Mouse (Mus musculus) stomach, adult 2 months (tissue): ENCODE measurements around the gene Nup188. TPM values are rescaled to one million over a fixed set of nuclear protein-coding genes. Genes with fewer than 3 reads are reported as not detected.

Experiments used
- polyA plus RNA-seq: library from polyadenylated mRNA; depleted of rRNA; stranded (reverse); fragments of >200 nt; gene quantifications from 2 replicates; pipeline ENCODE4 v1.2.3, GENCODE M21; 2012; rRNA removed

Gene Nup188
- 21.4 and 24.0 TPM in 2 replicates for polyA plus RNA-seq

GRCm38 (mm10) chr2:30286192-30287026 lies at the start of gene Nup188, which contains the start of gene Dolk:
Nup188 (plus strand) TSS chr2:30286397.
Dolk (minus strand) TSS chr2:30286334.

GRCm38 (mm10) chr2:30237199-30237880 lies 48.9 kb upstream of the Nup188 start, which contains the start of gene Lrrc8a:
Lrrc8a (plus strand) TSS chr2:30237715.

GRCm38 (mm10) chr2:30240267-30240666 lies 45.9 kb upstream of the Nup188 start, which contains the start of gene Gm28035:
Gm28035 (plus strand) TSS chr2:30240567.

GRCm38 (mm10) chr2:30265767-30266253 lies 20.4 kb upstream of the Nup188 start, which contains the start of gene Phyhd1:
Phyhd1 (plus strand) TSS chr2:30266203.

GRCm38 (mm10) chr2:30280743-30281142 lies 5.5 kb upstream of the Nup188 start, which contains the start of gene Gm28038:
Gm28038 (plus strand) TSS chr2:30281043.

GRCm38 (mm10) chr2:30358533-30359531 lies 72.6 kb downstream of the Nup188 start, which contains the start of gene Sh3glb2:
Sh3glb2 (minus strand) TSS chr2:30359337.

DNA sequence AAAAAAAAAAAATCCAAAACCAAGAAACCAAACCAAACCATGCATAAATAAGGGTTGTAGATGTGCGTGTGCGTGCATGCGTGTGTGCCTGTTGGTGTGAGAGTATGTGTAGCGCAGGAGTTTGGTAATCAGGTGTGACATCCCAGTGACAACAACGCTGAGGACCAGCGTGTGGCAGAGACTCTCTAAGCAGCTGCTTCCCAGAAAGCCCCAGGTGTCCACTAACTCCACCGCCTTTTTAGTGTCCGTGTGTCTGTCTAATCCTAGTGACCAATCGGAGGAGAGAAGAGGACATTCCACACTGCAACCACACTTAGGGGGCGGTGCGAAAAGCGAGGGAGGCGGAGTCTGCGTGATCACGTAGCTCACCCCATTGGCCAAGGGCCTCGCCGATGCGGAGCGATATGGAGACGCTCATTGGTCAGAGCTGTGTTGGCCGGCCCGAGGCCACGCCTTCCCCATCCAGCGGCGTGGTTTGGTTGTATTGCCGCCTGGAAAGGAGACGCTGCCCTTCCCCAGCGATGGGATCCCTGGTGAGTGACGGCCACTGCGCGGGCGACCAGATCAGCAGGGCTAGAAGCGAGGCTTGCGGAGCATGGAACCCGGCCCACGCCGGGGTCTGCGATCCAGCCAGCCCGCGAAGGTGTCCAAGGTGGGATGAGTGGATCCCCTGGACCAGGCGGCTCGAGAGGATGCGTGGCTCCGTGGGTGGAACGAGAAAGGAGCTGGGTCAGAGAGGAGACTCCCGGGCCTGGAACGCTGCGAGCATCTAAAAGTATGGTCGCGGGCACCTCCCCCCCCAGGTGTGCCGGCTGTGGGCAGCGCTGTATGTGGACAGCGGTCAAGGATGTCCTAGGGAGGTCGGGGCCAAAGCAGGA lies 77.8 kb downstream of the Nup188 start, which contains the start of gene Miga2:
TSS of gene Miga2 (plus strand) at position 461 of the 878 bp plus-strand sequence.

GRCm38 (mm10) chr2:30392114-30392576 lies 105.9 kb downstream of the Nup188 start, which contains the start of gene Dolpp1:
Dolpp1 (plus strand) TSS chr2:30392254.

Other genes starting within 250 kb of the Nup188 start
- gene Wdr34, start 237.5 kb upstream of the Nup188 start, polyA plus RNA-seq: 12.0 and 12.4 TPM in 2 replicates
- 23.9 and 29.4 TPM in 2 replicates for gene Set, start 229.0 kb upstream of the Nup188 start, polyA plus RNA-seq
- 6.8 and 7.1 TPM in 2 replicates for gene Pkn3, start 208.7 kb upstream of the Nup188 start, polyA plus RNA-seq
- gene Zdhhc12, start 192.7 kb upstream of the Nup188 start, polyA plus RNA-seq: 43.2 and 67.1 TPM in 2 replicates
- gene Zer1, start 161.8 kb upstream of the Nup188 start, polyA plus RNA-seq: 21.2 and 23.3 TPM in 2 replicates
- gene Tbc1d13, start 152.7 kb upstream of the Nup188 start, polyA plus RNA-seq: 26.8 and 32.1 TPM in 2 replicates
- 39.9 and 91.3 TPM in 2 replicates for gene Endog, start 114.9 kb upstream of the Nup188 start, polyA plus RNA-seq
- gene Spout1, start 107.9 kb upstream of the Nup188 start, polyA plus RNA-seq: 11.6 and 12.3 TPM in 2 replicates
- 55.2 and 57.8 TPM in 2 replicates for gene Kyat1, start 80.5 kb upstream of the Nup188 start, polyA plus RNA-seq
- gene Lrrc8a, start 48.7 kb upstream of the Nup188 start, polyA plus RNA-seq: 16.7 and 17.1 TPM in 2 replicates
- gene Gm28035, start 45.8 kb upstream of the Nup188 start, polyA plus RNA-seq: 0.39 and 0.74 TPM in 2 replicates
- gene Phyhd1, start 20.2 kb upstream of the Nup188 start, polyA plus RNA-seq: 9.1 and 10.5 TPM in 2 replicates
- not detected in 2 replicates for gene Gm28038, start 5.4 kb upstream of the Nup188 start, polyA plus RNA-seq
- gene Dolk, start 63 bp upstream of the Nup188 start, polyA plus RNA-seq: 7.8 and 8.3 TPM in 2 replicates
- 184 and 205 TPM in 2 replicates for gene Sh3glb2, start 72.9 kb downstream of the Nup188 start, polyA plus RNA-seq
- gene Miga2, start 77.8 kb downstream of the Nup188 start, polyA plus RNA-seq: 21.6 and 21.8 TPM in 2 replicates
- 80.1 and 92.9 TPM in 2 replicates for gene Dolpp1, start 105.9 kb downstream of the Nup188 start, polyA plus RNA-seq
- gene Crat, start 129.4 kb downstream of the Nup188 start, polyA plus RNA-seq: 91.8 and 106 TPM in 2 replicates
- 77.8 and 80.4 TPM in 2 replicates for gene Ptpa, start 129.6 kb downstream of the Nup188 start, polyA plus RNA-seq
- gene Ier5l, start 187.8 kb downstream of the Nup188 start, polyA plus RNA-seq: 14.5 and 26.0 TPM in 2 replicates